Mouse (Mus musculus): Measurements from ENCODE around the gene Spesp1.
A peak's percentile ranks its signal among the peaks of the same experiment; 100 is the strongest.

The Spesp1 gene

DNA sequence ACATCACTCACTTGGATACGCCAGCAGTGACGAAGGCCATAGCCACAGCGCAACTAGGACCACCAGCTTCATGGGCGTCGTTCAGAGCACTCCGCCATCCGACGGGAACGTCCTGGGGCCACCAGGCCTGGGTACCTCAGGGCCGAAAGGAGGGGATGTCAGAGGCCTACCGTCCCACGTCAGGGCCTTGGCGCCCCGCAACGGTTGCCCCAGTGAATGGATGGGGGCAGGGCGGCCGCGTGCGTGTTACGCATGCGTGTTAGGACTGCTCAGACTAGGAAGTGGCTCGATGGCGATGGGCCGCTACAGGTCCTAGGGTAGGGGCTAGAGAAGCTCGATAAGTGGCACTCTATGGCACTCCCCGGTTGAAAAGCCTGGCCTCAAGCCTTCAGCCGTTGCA is at the start of gene Spesp1:
Gene Spesp1 (minus strand): TSS at position 218 of the 400 bp plus-strand sequence.
- no peak for DNase-seq

GRCm38 (mm10) chr9:62325965-62326364 is 44.0 kb upstream of the Spesp1 start:
- DNase-seq, result no peak

- DNase-seq, result no peak
These were observed 41.8 kb upstream of the Spesp1 start for GRCm38 (mm10) chr9:62323816-62324215.

- DNase-seq, result no peak
These were observed 36.7 kb upstream of the Spesp1 start for GRCm38 (mm10) chr9:62318729-62319128.

GRCm38 (mm10) chr9:62315556-62315955 is 33.5 kb upstream of the Spesp1 start:
- DNase-seq, result peak; percentile 29

DNA sequence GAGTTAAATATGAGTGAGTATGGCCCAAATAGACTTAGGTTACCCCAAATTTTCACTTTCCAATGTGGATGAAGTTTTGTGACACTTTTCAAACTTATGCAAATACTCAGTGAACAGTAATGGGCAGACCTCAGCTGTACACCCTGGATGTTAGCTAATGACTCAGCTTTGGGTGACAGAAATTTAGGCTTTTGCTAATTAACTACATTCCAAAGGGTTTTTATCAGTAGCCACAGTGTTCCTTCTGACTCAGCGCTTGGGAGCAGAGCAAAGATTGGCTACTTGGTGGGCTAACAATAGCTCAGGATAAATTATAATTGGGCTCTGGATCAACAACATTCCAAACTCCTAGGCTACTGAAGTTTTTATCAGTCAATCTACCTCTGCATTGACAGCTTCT is 14.9 kb upstream of the Spesp1 start:
- no peak for DNase-seq

DNA sequence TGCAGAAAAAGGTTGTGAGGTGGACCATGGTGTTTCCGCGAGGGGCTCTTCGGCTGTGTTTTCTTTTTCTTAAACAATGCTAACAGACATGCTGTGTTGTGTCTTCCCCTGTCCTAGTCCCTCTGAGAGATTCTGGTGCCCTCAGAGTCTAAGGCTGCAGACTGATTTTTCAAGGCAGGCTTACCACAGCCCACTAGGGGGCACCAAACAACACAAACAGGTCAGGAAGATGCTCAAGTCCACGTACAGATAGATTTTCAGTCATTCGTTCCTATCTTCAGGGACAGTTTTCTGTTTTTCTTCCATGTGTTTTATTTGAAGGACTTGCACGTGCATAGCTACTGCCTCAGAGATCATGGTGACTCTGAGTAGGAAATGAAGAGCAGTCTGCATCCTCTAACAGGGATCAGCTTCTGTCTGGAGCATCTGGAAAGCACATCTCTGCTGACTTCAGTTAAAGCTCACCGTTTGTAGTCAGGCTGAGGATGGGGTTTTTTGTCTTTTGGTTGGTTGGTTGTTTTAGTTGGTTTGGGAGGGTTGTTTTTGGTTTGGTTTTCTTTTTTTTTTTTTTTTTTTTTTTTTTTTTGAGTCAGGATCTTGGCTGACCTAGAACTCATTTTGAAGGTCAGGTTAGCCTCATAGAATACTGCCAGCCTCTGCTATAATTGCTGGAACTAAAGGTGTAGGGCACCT is 13.1 kb upstream of the Spesp1 start:
- DNase-seq, result peak; percentile 92

DNA sequence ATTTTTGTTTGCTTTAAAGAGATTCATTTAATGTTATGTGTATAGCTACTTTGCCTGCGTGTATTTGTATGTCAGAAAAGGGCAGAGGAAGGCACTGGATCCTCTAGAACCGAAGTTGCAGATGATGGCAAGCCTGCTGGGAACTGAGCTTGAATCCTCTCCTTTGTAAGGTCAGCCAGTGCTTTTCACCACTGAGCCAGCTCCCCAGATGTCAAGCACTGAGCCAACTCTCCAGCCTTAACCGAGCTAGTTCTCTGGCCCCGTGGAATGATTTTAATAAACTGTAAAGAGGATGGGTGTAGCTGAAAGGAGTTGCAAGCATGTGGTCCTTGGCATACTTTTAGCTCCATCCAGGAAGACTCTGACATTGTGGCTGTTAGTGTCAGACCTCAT is 5.6 kb upstream of the Spesp1 start:
- DNase-seq, result peak; percentile 31

DNA sequence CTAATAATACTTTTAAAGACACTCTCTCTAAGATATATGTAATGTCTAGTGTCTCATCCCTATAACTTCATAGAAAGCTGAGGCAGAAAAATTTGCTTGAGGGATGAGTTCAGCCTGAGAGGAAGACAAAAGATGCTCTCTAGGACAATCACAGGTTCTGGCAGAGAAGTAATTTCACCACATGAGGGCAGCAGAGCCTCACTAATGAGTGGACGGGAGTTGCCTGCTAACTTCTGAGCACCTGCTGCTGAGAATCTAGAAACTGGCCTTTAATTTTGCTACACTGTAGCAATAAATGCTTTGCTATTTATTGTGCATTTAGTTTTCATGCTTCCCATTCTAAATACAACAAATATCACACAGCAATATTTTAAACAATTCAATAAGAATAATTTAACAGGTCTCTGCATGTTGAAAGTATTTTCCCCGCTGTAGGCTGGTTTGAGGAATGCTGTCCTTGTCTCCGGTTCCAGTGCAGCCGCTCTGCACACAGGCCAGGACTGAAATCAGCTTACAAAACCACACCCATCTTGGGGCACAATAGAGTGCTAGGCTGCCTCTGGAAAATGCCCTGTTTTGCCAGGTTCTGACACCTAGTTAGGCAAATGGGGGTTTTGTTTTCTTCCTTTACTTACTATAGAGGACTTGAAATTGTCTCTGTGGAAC is 5.1 kb upstream of the Spesp1 start:
- peak; percentile 88 for DNase-seq

GRCm38 (mm10) chr9:62284266-62284665 is 2.3 kb upstream of the Spesp1 start:
- DNase-seq, result no peak

GRCm38 (mm10) chr9:62276899-62277298 is 5.1 kb downstream of the Spesp1 start:
- DNase-seq, result no peak

DNA sequence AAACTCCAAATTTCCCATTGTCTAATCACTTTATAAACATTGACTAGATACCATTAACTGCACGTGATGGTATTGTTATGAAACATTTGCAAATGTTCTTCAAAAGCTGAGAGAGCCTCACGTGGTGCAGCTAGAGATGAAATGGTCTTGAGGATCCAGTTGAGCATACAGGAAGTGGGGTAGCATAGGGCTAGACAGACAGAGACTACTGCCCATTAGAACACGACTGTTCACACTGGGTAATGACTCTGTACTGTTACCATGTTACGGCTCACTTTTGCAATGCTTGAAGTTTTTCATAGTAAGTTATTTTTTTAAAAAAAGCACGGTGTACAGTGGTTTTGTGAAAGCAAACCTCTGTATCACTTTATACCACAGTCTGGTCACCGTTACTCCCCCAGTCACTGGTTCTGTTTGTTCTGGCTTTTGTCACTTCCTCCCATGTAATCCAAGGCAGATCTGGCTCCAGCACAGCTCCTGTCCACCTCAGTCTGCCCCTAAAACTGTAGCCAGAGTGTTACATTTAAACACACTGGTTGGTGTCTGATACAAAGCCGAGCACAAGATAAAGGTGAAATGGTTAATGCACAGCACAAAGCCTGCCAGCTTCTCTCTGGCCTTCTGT is 11.1 kb downstream of the Spesp1 start:
- peak; percentile 29 for DNase-seq

GRCm38 (mm10) chr9:62269161-62269560 is 12.8 kb downstream of the Spesp1 start:
- DNase-seq, result no peak

DNA sequence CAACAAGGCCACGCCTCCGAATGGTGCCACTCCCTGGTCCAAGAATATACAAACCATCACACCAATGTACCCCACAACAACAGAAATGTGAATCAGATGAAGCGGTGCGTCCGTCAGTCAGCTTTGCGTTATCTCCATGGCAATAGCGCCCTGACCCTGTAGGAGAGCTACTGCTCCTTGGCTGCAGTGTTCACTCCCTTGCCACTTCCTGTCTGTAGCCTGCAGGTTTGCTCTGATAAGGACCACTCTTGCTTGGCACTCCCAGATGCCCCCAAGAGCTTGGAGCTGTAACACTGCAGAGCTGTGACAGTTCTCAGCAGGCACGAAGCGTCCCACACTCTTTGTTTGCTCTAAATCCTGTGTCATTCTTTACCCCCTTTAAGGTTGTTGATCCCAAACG is 16.7 kb downstream of the Spesp1 start:
- no peak for DNase-seq

- DNase-seq, result no peak
These were observed 18.4 kb downstream of the Spesp1 start for GRCm38 (mm10) chr9:62263652-62264051.

DNA sequence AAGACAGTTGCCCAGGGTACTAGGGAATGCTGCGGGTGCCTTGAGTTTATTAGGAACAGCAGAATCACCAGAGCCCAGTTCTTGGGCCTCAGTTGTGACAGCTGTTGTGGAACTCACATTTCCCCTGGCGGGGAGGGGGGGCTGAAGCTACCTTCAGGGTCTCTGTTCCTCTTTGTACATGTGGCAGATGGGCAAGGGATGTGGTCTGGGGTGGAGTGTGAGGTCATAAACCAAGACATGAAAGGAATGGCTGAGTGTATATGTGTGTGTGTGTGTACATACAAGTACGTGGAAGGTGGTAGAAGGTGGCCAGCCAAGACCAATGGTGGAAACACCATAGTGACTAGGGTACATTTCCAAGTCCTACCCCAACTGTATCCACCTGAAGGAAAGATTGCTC is 20.6 kb downstream of the Spesp1 start:
- DNase-seq, result no peak

- no peak for DNase-seq
These were observed 21.0 kb downstream of the Spesp1 start for GRCm38 (mm10) chr9:62261006-62261405.

DNA sequence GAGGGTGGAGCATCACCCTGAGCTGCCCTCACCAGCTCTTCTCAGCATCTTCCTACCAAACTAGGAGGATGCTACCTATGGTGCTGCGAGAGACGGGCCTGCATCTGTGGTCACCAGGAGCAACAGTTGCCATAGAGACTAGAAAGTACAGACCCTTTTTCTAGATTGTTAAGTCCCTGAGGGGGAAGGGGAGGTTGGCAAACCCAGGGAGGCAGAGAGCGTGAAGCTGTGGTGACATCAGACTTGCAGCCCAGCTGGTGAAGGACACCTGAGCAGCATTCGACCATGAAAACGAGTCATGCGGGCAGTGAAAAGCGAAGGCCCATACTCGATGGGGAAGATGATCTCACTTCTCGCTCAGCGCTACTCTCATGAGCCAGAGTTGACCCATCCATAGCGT is 24.0 kb downstream of the Spesp1 start:
- DNase-seq, result no peak

GRCm38 (mm10) chr9:62255896-62256576 is 26.0 kb downstream of the Spesp1 start:
- DNase-seq, result no peak

GRCm38 (mm10) chr9:62253736-62254443 is 28.1 kb downstream of the Spesp1 start:
- no peak for DNase-seq

- no peak for DNase-seq
These were observed 31.7 kb downstream of the Spesp1 start for GRCm38 (mm10) chr9:62250296-62250695.

GRCm38 (mm10) chr9:62246380-62246942 is 35.5 kb downstream of the Spesp1 start:
- no peak for DNase-seq

All from lung, postnatal 36 days (tissue).